Mouse (Mus musculus) thymus, adult 2 months (tissue): Measurements from ENCODE around the gene Zfp664. TPM values are rescaled to one million over a fixed set of nuclear protein-coding genes. Genes with fewer than 3 reads are reported as not detected.

Source experiments
- DNase-seq: peaks from one replicate; pipeline ENCODE4 v3.0.0; 2021
- H3K27ac ChIP-seq: fragments of 200-500 bp; 2 replicates; pipeline ENCODE4 v1.5.1; 2012; ENCODE audit warnings: low read length, control low read depth; ENCODE audit not compliant: control insufficient read depth, insufficient read depth
- H3K27me3 ChIP-seq: fragments of 200-500 bp; 2 replicates; pipeline ENCODE4 v1.6.1; 2012; ENCODE audit warnings: mild to moderate bottlenecking, low read length, moderate library complexity, mixed read lengths; ENCODE audit not compliant: control insufficient read depth, insufficient read depth
- H3K36me3 ChIP-seq: fragments of 200-500 bp; 2 replicates; pipeline ENCODE4 v1.6.1; 2012; ENCODE audit warnings: mild to moderate bottlenecking, low read length, moderate library complexity; ENCODE audit not compliant: control insufficient read depth, insufficient read depth
- H3K4me1 ChIP-seq: fragments of 200-500 bp; replicated peaks from 2 replicates; pipeline ENCODE4 v1.6.1; 2012; ENCODE audit warnings: low read length; ENCODE audit not compliant: control insufficient read depth, insufficient read depth
- H3K4me3 ChIP-seq: fragments of 200-500 bp; 2 replicates; pipeline ENCODE4 v1.5.1; 2012; ENCODE audit warnings: mild to moderate bottlenecking, low read length, control low read depth, moderate library complexity; ENCODE audit not compliant: control insufficient read depth, insufficient read depth
- CTCF ChIP-seq: fragments of 200-500 bp; IDR thresholded peaks from 2 replicates; pipeline ENCODE4 v1.5.1; 2012; ENCODE audit warnings: mild to moderate bottlenecking, control low read depth, low read length, moderate library complexity, borderline replicate concordance; ENCODE audit not compliant: control insufficient read depth, poor library complexity, insufficient read depth; ENCODE audit errors: extremely low read depth
- POLR2A ChIP-seq: fragments of 200-500 bp; IDR thresholded peaks from 2 replicates; pipeline ENCODE4 v1.6.1; 2012; ENCODE audit warnings: mild to moderate bottlenecking, low read length, control low read depth, moderate library complexity; ENCODE audit not compliant: control insufficient read depth, poor library complexity, insufficient read depth; ENCODE audit errors: extremely low read depth
- WGBS: fragments of 180-500 bp; shearing (Covaris S2); methylation state at CpG from one replicate; pipeline ENCODE4 v1.1.7; 2018; 5-methylcytosine and 5-hydroxymethylcytosine counted together
- polyA plus RNA-seq: library from polyadenylated mRNA; depleted of rRNA; stranded (reverse); fragments of >200 nt; gene quantifications from 2 replicates; pipeline ENCODE4 v1.2.3, GENCODE M21; 2012

The Zfp664 gene
- polyA plus RNA-seq, 1 experiment, result 35.7 TPM

- no peak for DNase-seq
- 94% methylated on average over 20 of the region's 20 CpGs for WGBS
- TF ChIP-seq CTCF (no peak), POLR2A (no peak)
- H3K27me3 ChIP-seq, result no peaks in the 10 kb centered on the region
- H3K27ac ChIP-seq, result no peak overlapping the region
- no peaks in the 10 kb centered on the region for H3K36me3 ChIP-seq
- H3K4me1 ChIP-seq, result peaks cover 5% of the 10 kb centered on the region; the same call in 1 of the 2 replicates
- H3K4me3 ChIP-seq, result no peak overlapping the region
Measured at GRCm38 (mm10) chr5:124912946-124913933, 50.7 kb downstream of the Zfp664 start.

GRCm38 (mm10) chr5:124919798-124920197, 57.3 kb downstream of the Zfp664 start:
- TF ChIP-seq POLR2A, result no peak
- TF ChIP-seq CTCF, result no peak
- WGBS, result 96% methylated on average over 3 of the region's 3 CpGs
- no peaks in the 10 kb centered on the region for H3K27me3 ChIP-seq
- no peak overlapping the region for H3K4me3 ChIP-seq
- H3K4me1 ChIP-seq, result peaks cover 9% of the 10 kb centered on the region
- no peak overlapping the region for H3K27ac ChIP-seq
- no peak for DNase-seq
- H3K36me3 ChIP-seq, result no peaks in the 10 kb centered on the region

GRCm38 (mm10) chr5:124921410-124921809, 58.9 kb downstream of the Zfp664 start:
- Histone ChIP-seq H3K4me1 (peaks cover 9% of the 10 kb centered on the region), H3K27ac (no peak overlapping the region), H3K4me3 (no peak overlapping the region), H3K27me3 (no peaks in the 10 kb centered on the region), H3K36me3 (no peaks in the 10 kb centered on the region)
- no peak for DNase-seq
- TF ChIP-seq POLR2A, result no peak
- TF ChIP-seq CTCF, result no peak

- Histone ChIP-seq H3K36me3 (no peaks in the 10 kb centered on the region), H3K27ac (peak overlapping the region; percentile 43; the same call in 1 of the 2 replicates), H3K27me3 (no peaks in the 10 kb centered on the region), H3K4me3 (no peak overlapping the region), H3K4me1 (peaks cover 9% of the 10 kb centered on the region)
- WGBS, result 23% methylated on average over 18 of the region's 18 CpGs
- peak; percentile 30 for DNase-seq
- no peak for TF ChIP-seq POLR2A
- no peak for TF ChIP-seq CTCF
Measured at GRCm38 (mm10) chr5:124922356-124923352, 60.2 kb downstream of the Zfp664 start.

GRCm38 (mm10) chr5:124929425-124930054, 67.0 kb downstream of the Zfp664 start:
- TF ChIP-seq CTCF, result no peak
- TF ChIP-seq POLR2A, result no peak
- DNase-seq, result no peak
- H3K4me1 ChIP-seq, result 0 out of 2 replicates have a peak, but pooled peaks cover 2% of the 10 kb centered on the region
- no peak overlapping the region for H3K27ac ChIP-seq
- H3K4me3 ChIP-seq, result no peak overlapping the region
- WGBS, result 72% methylated on average over 9 of the region's 9 CpGs
- no peaks in the 10 kb centered on the region for H3K27me3 ChIP-seq
- no peaks in the 10 kb centered on the region for H3K36me3 ChIP-seq

- 62% methylated on average over 5 of the region's 5 CpGs for WGBS
- peak; percentile 49 for DNase-seq
- TF ChIP-seq POLR2A (no peak), CTCF (0 out of 2 replicates have a peak, but pooled peaks have one; percentile 60)
Measured at GRCm38 (mm10) chr5:124930055-124930439, 67.6 kb downstream of the Zfp664 start.

More at GRCm38 (mm10) chr5:124930055-124930439, 67.6 kb downstream of the Zfp664 start:
- Histone ChIP-seq H3K4me1 (0 out of 2 replicates have a peak, but pooled peaks cover 2% of the 10 kb centered on the region), H3K36me3 (no peaks in the 10 kb centered on the region), H3K27me3 (no peaks in the 10 kb centered on the region), H3K27ac (no peak overlapping the region), H3K4me3 (no peak overlapping the region)
